Mouse (Mus musculus): ENCODE data around the gene Kmt2e. TPM values are rescaled to one million over a fixed set of nuclear protein-coding genes. Genes with fewer than 3 reads are reported as not detected.

Kmt2e gene
- polyA plus RNA-seq, 1 experiment = 13.8 TPM

GRCm38 (mm10) chr5:23500715-23501114, 66.5 kb downstream of the Kmt2e start:
- no peak overlapping the region for H3K27ac ChIP-seq (ENCODE audit: control insufficient read depth, insufficient read depth, low read depth, low read length)
- no peak overlapping the region for H3K4me3 ChIP-seq (ENCODE audit: control insufficient read depth, low read depth, low read length)
- peaks cover 2% of the 10 kb centered on the region; the same call in 1 of the 2 replicates for H3K4me1 ChIP-seq (ENCODE audit: control insufficient read depth, insufficient read depth, low read length)
- peaks cover 7% of the 10 kb centered on the region for H3K36me3 ChIP-seq (ENCODE audit: control insufficient read depth, insufficient read depth, low read length)
- no peak for TF ChIP-seq CTCF (IDR thresholded peaks at IDR 0.05; ENCODE audit: control insufficient read depth, insufficient read depth, insufficient replicate concordance, low read depth, low read length)
- TF ChIP-seq POLR2A (IDR thresholded peaks at IDR 0.05; ENCODE audit: control insufficient read depth, low read depth, low read length) = no peak
- no peaks in the 10 kb centered on the region for H3K27me3 ChIP-seq (ENCODE audit: control insufficient read depth, insufficient read depth, low read length)

GRCm38 (mm10) chr5:23501582-23502316, 67.5 kb downstream of the Kmt2e start:
- H3K27ac ChIP-seq (ENCODE audit: control insufficient read depth, insufficient read depth, low read depth, low read length) = no peak overlapping the region
- H3K4me3 ChIP-seq (ENCODE audit: control insufficient read depth, low read depth, low read length) = no peak overlapping the region
- peaks cover 2% of the 10 kb centered on the region; the same call in 1 of the 2 replicates for H3K4me1 ChIP-seq (ENCODE audit: control insufficient read depth, insufficient read depth, low read length)
- H3K27me3 ChIP-seq (ENCODE audit: control insufficient read depth, insufficient read depth, low read length) = no peaks in the 10 kb centered on the region
- TF ChIP-seq CTCF (IDR thresholded peaks at IDR 0.05; ENCODE audit: control insufficient read depth, insufficient read depth, insufficient replicate concordance, low read depth, low read length) = no peak
- 0 out of 2 replicates have a peak, but pooled peaks have one; percentile 17 for TF ChIP-seq POLR2A (IDR thresholded peaks at IDR 0.05; ENCODE audit: control insufficient read depth, low read depth, low read length)
- H3K36me3 ChIP-seq (ENCODE audit: control insufficient read depth, insufficient read depth, low read length) = peaks cover 5% of the 10 kb centered on the region

- H3K36me3 ChIP-seq (ENCODE audit: control insufficient read depth, insufficient read depth, low read length) = peaks cover 5% of the 10 kb centered on the region
- no peak overlapping the region for H3K4me3 ChIP-seq (ENCODE audit: control insufficient read depth, low read depth, low read length)
- H3K27me3 ChIP-seq (ENCODE audit: control insufficient read depth, insufficient read depth, low read length) = no peaks in the 10 kb centered on the region
- no peak overlapping the region for H3K27ac ChIP-seq (ENCODE audit: control insufficient read depth, insufficient read depth, low read depth, low read length)
- TF ChIP-seq POLR2A (IDR thresholded peaks at IDR 0.05; ENCODE audit: control insufficient read depth, low read depth, low read length) (no peak), CTCF (IDR thresholded peaks at IDR 0.05; ENCODE audit: control insufficient read depth, insufficient read depth, insufficient replicate concordance, low read depth, low read length) (no peak)
- peaks cover 2% of the 10 kb centered on the region; the same call in 1 of the 2 replicates for H3K4me1 ChIP-seq (ENCODE audit: control insufficient read depth, insufficient read depth, low read length)
These were observed 68.2 kb downstream of the Kmt2e start for GRCm38 (mm10) chr5:23502317-23502937.

GRCm38 (mm10) chr5:23505578-23505977, 71.3 kb downstream of the Kmt2e start:
- Histone ChIP-seq H3K27ac (ENCODE audit: control insufficient read depth, insufficient read depth, low read depth, low read length) (no peak overlapping the region), H3K36me3 (ENCODE audit: control insufficient read depth, insufficient read depth, low read length) (peaks cover 4% of the 10 kb centered on the region)
- TF ChIP-seq POLR2A (IDR thresholded peaks at IDR 0.05; ENCODE audit: control insufficient read depth, low read depth, low read length) (no peak), CTCF (IDR thresholded peaks at IDR 0.05; ENCODE audit: control insufficient read depth, insufficient read depth, insufficient replicate concordance, low read depth, low read length) (no peak)

GRCm38 (mm10) chr5:23507210-23507609, 73.0 kb downstream of the Kmt2e start:
- no peaks in the 10 kb centered on the region for H3K27me3 ChIP-seq (ENCODE audit: control insufficient read depth, insufficient read depth, low read length)
- H3K4me3 ChIP-seq (ENCODE audit: control insufficient read depth, low read depth, low read length) = no peak overlapping the region
- H3K36me3 ChIP-seq (ENCODE audit: control insufficient read depth, insufficient read depth, low read length) = peaks cover 2% of the 10 kb centered on the region
- TF ChIP-seq CTCF (IDR thresholded peaks at IDR 0.05; ENCODE audit: control insufficient read depth, insufficient read depth, insufficient replicate concordance, low read depth, low read length) (no peak), POLR2A (IDR thresholded peaks at IDR 0.05; ENCODE audit: control insufficient read depth, low read depth, low read length) (no peak)
- peaks cover 2% of the 10 kb centered on the region; the same call in 1 of the 2 replicates for H3K4me1 ChIP-seq (ENCODE audit: control insufficient read depth, insufficient read depth, low read length)
- no peak overlapping the region for H3K27ac ChIP-seq (ENCODE audit: control insufficient read depth, insufficient read depth, low read depth, low read length)

More at GRCm38 (mm10) chr5:23505578-23505977, 71.3 kb downstream of the Kmt2e start:
- no peaks in the 10 kb centered on the region for H3K27me3 ChIP-seq (ENCODE audit: control insufficient read depth, insufficient read depth, low read length)
- no peak overlapping the region for H3K4me3 ChIP-seq (ENCODE audit: control insufficient read depth, low read depth, low read length)
- peaks cover 2% of the 10 kb centered on the region; the same call in 1 of the 2 replicates for H3K4me1 ChIP-seq (ENCODE audit: control insufficient read depth, insufficient read depth, low read length)

GRCm38 (mm10) chr5:23508630-23509029, 74.4 kb downstream of the Kmt2e start:
- Histone ChIP-seq H3K4me1 (ENCODE audit: control insufficient read depth, insufficient read depth, low read length) (no peaks in the 10 kb centered on the region), H3K27ac (ENCODE audit: control insufficient read depth, insufficient read depth, low read depth, low read length) (no peak overlapping the region), H3K27me3 (ENCODE audit: control insufficient read depth, insufficient read depth, low read length) (no peaks in the 10 kb centered on the region), H3K36me3 (ENCODE audit: control insufficient read depth, insufficient read depth, low read length) (no peaks in the 10 kb centered on the region), H3K4me3 (ENCODE audit: control insufficient read depth, low read depth, low read length) (no peak overlapping the region)
- TF ChIP-seq CTCF (IDR thresholded peaks at IDR 0.05; ENCODE audit: control insufficient read depth, insufficient read depth, insufficient replicate concordance, low read depth, low read length) = no peak
- no peak for TF ChIP-seq POLR2A (IDR thresholded peaks at IDR 0.05; ENCODE audit: control insufficient read depth, low read depth, low read length)

GRCm38 (mm10) chr5:23511456-23511855, 77.2 kb downstream of the Kmt2e start:
- H3K4me1 ChIP-seq (ENCODE audit: control insufficient read depth, insufficient read depth, low read length) = no peaks in the 10 kb centered on the region
- TF ChIP-seq CTCF (IDR thresholded peaks at IDR 0.05; ENCODE audit: control insufficient read depth, insufficient read depth, insufficient replicate concordance, low read depth, low read length) (no peak), POLR2A (IDR thresholded peaks at IDR 0.05; ENCODE audit: control insufficient read depth, low read depth, low read length) (no peak)
- H3K36me3 ChIP-seq (ENCODE audit: control insufficient read depth, insufficient read depth, low read length) = no peaks in the 10 kb centered on the region
- H3K27ac ChIP-seq (ENCODE audit: control insufficient read depth, insufficient read depth, low read depth, low read length) = no peak overlapping the region
- no peaks in the 10 kb centered on the region for H3K27me3 ChIP-seq (ENCODE audit: control insufficient read depth, insufficient read depth, low read length)
- no peak overlapping the region for H3K4me3 ChIP-seq (ENCODE audit: control insufficient read depth, low read depth, low read length)
